Mouse (Mus musculus): ENCODE measurements around the gene Usp39. TPM values are rescaled to one million over a fixed set of nuclear protein-coding genes. Genes with fewer than 3 reads are reported as not detected.

Gene Usp39
- polyA plus RNA-seq, 2 experiments: 39.1 to 52.2 TPM

- WGBS: 95% methylated on average over 7 of the region's 7 CpGs
- TF ChIP-seq POLR2A (IDR thresholded peaks at IDR 0.05; ENCODE audit: borderline replicate concordance, extremely low read depth, insufficient read depth, insufficient read length): no peak
- no peak overlapping the region for H3K27ac ChIP-seq (replicated peaks; ENCODE audit: low read depth, low read length)
- H3K9ac ChIP-seq (ENCODE audit: low read depth, low read length, severe bottlenecking): no peak overlapping the region
- peaks cover 27% of the 10 kb centered on the region for H3K36me3 ChIP-seq (ENCODE audit: control insufficient read depth, insufficient read depth, low read length)
- no peaks in the 10 kb centered on the region for H3K9me3 ChIP-seq (ENCODE audit: control insufficient read depth, low read length)
- peaks cover 13% of the 10 kb centered on the region for H3K4me1 ChIP-seq (ENCODE audit: control insufficient read depth, insufficient read depth, low read length)
- no peak for ATAC-seq (ENCODE audit: low FRiP score, low read depth)
- no peak overlapping the region for H3K4me3 ChIP-seq (replicated peaks; ENCODE audit: low read length)
- no peak for DNase-seq (ENCODE audit: low spot score)
- H3K27me3 ChIP-seq (ENCODE audit: control insufficient read depth, insufficient read depth, low read length): no peaks in the 10 kb centered on the region
- no peak overlapping the region for H3K4me2 ChIP-seq (replicated peaks; ENCODE audit: low read depth, low read length, severe bottlenecking)
Observed at GRCm38 (mm10) chr6:72383952-72384351, 39.0 kb upstream of the Usp39 start.

- WGBS: 84% methylated on average over 6 of the region's 6 CpGs
- peaks cover 27% of the 10 kb centered on the region for H3K36me3 ChIP-seq (ENCODE audit: control insufficient read depth, insufficient read depth, low read length)
- no peak overlapping the region for H3K4me2 ChIP-seq (replicated peaks; ENCODE audit: low read depth, low read length, severe bottlenecking)
- no peaks in the 10 kb centered on the region for H3K9me3 ChIP-seq (ENCODE audit: control insufficient read depth, low read length)
- ATAC-seq (ENCODE audit: low FRiP score, low read depth) (no peak), DNase-seq (ENCODE audit: low spot score) (no peak)
- no peak overlapping the region for H3K4me3 ChIP-seq (replicated peaks; ENCODE audit: low read length)
- no peak overlapping the region for H3K27ac ChIP-seq (replicated peaks; ENCODE audit: low read depth, low read length)
- peaks cover 7% of the 10 kb centered on the region for H3K4me1 ChIP-seq (ENCODE audit: control insufficient read depth, insufficient read depth, low read length)
- TF ChIP-seq POLR2A (IDR thresholded peaks at IDR 0.05; ENCODE audit: borderline replicate concordance, extremely low read depth, insufficient read depth, insufficient read length): no peak
- H3K27me3 ChIP-seq (ENCODE audit: control insufficient read depth, insufficient read depth, low read length): no peaks in the 10 kb centered on the region
- H3K9ac ChIP-seq (ENCODE audit: low read depth, low read length, severe bottlenecking): no peak overlapping the region
Observed at GRCm38 (mm10) chr6:72383142-72383820, 38.3 kb upstream of the Usp39 start.

GRCm38 (mm10) chr6:72382494-72382893, 37.5 kb upstream of the Usp39 start:
- Histone ChIP-seq H3K27ac (replicated peaks; ENCODE audit: low read depth, low read length) (no peak overlapping the region), H3K36me3 (ENCODE audit: control insufficient read depth, insufficient read depth, low read length) (peaks cover 27% of the 10 kb centered on the region), H3K4me1 (ENCODE audit: control insufficient read depth, insufficient read depth, low read length) (0 out of 2 replicates have a peak, but pooled peaks cover 1% of the 10 kb centered on the region), H3K9me3 (ENCODE audit: control insufficient read depth, low read length) (no peaks in the 10 kb centered on the region), H3K27me3 (ENCODE audit: control insufficient read depth, insufficient read depth, low read length) (no peaks in the 10 kb centered on the region), H3K4me3 (replicated peaks; ENCODE audit: low read length) (no peak overlapping the region), H3K9ac (ENCODE audit: low read depth, low read length, severe bottlenecking) (no peak overlapping the region), H3K4me2 (replicated peaks; ENCODE audit: low read depth, low read length, severe bottlenecking) (no peak overlapping the region)
- no peak for ATAC-seq (ENCODE audit: low FRiP score, low read depth)
- DNase-seq (ENCODE audit: low spot score): no peak
- WGBS: 70% methylated on average over 6 of the region's 6 CpGs
- no peak for TF ChIP-seq POLR2A (IDR thresholded peaks at IDR 0.05; ENCODE audit: borderline replicate concordance, extremely low read depth, insufficient read depth, insufficient read length)

- peak within 1 kb of the TSS; percentile 75 for H3K4me2 ChIP-seq (replicated peaks; ENCODE audit: low read depth, low read length, severe bottlenecking)
- WGBS: 1% methylated on average over 48 of the region's 49 CpGs
Observed at GRCm38 (mm10) chr6:72380131-72380770, 35.3 kb upstream of the Usp39 start, which contains the start of gene Vamp5. Gene Vamp5, minus strand, starts transcription at chr6:72380468.

GRCm38 (mm10) chr6:72379377-72380130, 34.6 kb upstream of the Usp39 start:
- 35% methylated on average over 7 of the region's 7 CpGs for WGBS
- peak overlapping the region; percentile 49 for H3K4me3 ChIP-seq (replicated peaks; ENCODE audit: low read length)
- H3K27me3 ChIP-seq (ENCODE audit: control insufficient read depth, insufficient read depth, low read length): no peaks in the 10 kb centered on the region
- H3K9ac ChIP-seq (ENCODE audit: low read depth, low read length, severe bottlenecking): peak overlapping the region; percentile 66; the same call in 1 of the 2 replicates
- peak overlapping the region; percentile 75 for H3K4me2 ChIP-seq (replicated peaks; ENCODE audit: low read depth, low read length, severe bottlenecking)
- ATAC-seq (ENCODE audit: low FRiP score, low read depth): peak; percentile 1; the same call in 1 of the 2 replicates
- H3K27ac ChIP-seq (replicated peaks; ENCODE audit: low read depth, low read length): no peak overlapping the region
- no peak for DNase-seq (ENCODE audit: low spot score)
- no peak for TF ChIP-seq POLR2A (IDR thresholded peaks at IDR 0.05; ENCODE audit: borderline replicate concordance, extremely low read depth, insufficient read depth, insufficient read length)
- H3K9me3 ChIP-seq (ENCODE audit: control insufficient read depth, low read length): no peaks in the 10 kb centered on the region
- peaks cover 4% of the 10 kb centered on the region; the same call in 1 of the 2 replicates for H3K36me3 ChIP-seq (ENCODE audit: control insufficient read depth, insufficient read depth, low read length)
- H3K4me1 ChIP-seq (ENCODE audit: control insufficient read depth, insufficient read depth, low read length): no peaks in the 10 kb centered on the region

More at GRCm38 (mm10) chr6:72380131-72380770, 35.3 kb upstream of the Usp39 start, which contains the start of gene Vamp5:
- Histone ChIP-seq H3K9ac (ENCODE audit: low read depth, low read length, severe bottlenecking) (peak within 1 kb of the TSS; percentile 66), H3K4me1 (ENCODE audit: control insufficient read depth, insufficient read depth, low read length) (no peaks in the 10 kb centered on the region), H3K9me3 (ENCODE audit: control insufficient read depth, low read length) (no peaks in the 10 kb centered on the region), H3K36me3 (ENCODE audit: control insufficient read depth, insufficient read depth, low read length) (peaks cover 11% of the 10 kb centered on the region), H3K4me3 (replicated peaks; ENCODE audit: low read length) (peak within 1 kb of the TSS; percentile 49), H3K27ac (replicated peaks; ENCODE audit: low read depth, low read length) (no peak within 1 kb of the TSS), H3K27me3 (ENCODE audit: control insufficient read depth, insufficient read depth, low read length) (no peaks in the 10 kb centered on the region)
- ATAC-seq (ENCODE audit: low FRiP score, low read depth) (peak; percentile 78), DNase-seq (ENCODE audit: low spot score) (peak; percentile 40)
- TF ChIP-seq POLR2A (IDR thresholded peaks at IDR 0.05; ENCODE audit: borderline replicate concordance, extremely low read depth, insufficient read depth, insufficient read length): no peak
